Mouse (Mus musculus): ENCODE results near the gene Otos.

The Otos gene

GRCm38 (mm10) chr1:92614516-92614915, 34.1 kb downstream of the Otos start:
- TF ChIP-seq CTCF (conservative IDR thresholded peaks at IDR 0.05; ENCODE audit: low read length) (peak; percentile 35; the same call in 1 of the 2 replicates), POU5F1 (IDR thresholded peaks at IDR 0.05; ENCODE audit: borderline replicate concordance, low read length) (no peak)
- Histone ChIP-seq H3K36me3 (ENCODE audit: insufficient read depth, low read length) (no peaks in the 10 kb centered on the region), H3K27me3 (ENCODE audit: insufficient read depth, low read length) (peaks cover 26% of the 10 kb centered on the region), H3K4me3 (replicated peaks; ENCODE audit: low read length) (no peak overlapping the region), H3K9me3 (ENCODE audit: low read length) (no peaks in the 10 kb centered on the region), H3K4me1 (replicated peaks; ENCODE audit: low read depth, low read length) (no peaks in the 10 kb centered on the region)

GRCm38 (mm10) chr1:92613175-92613574, 35.5 kb downstream of the Otos start:
- Histone ChIP-seq H3K36me3 (ENCODE audit: insufficient read depth, low read length) (no peaks in the 10 kb centered on the region), H3K27me3 (ENCODE audit: insufficient read depth, low read length) (peaks cover 21% of the 10 kb centered on the region; the same call in 1 of the 2 replicates), H3K9me3 (ENCODE audit: low read length) (no peaks in the 10 kb centered on the region), H3K4me1 (replicated peaks; ENCODE audit: low read depth, low read length) (no peaks in the 10 kb centered on the region), H3K4me3 (replicated peaks; ENCODE audit: low read length) (no peak overlapping the region)
- TF ChIP-seq CTCF (conservative IDR thresholded peaks at IDR 0.05; ENCODE audit: low read length) (no peak), POU5F1 (IDR thresholded peaks at IDR 0.05; ENCODE audit: borderline replicate concordance, low read length) (no peak)

GRCm38 (mm10) chr1:92611008-92611407, 37.6 kb downstream of the Otos start:
- peaks cover 17% of the 10 kb centered on the region; the same call in 1 of the 2 replicates for H3K27me3 ChIP-seq (ENCODE audit: insufficient read depth, low read length)
- no peaks in the 10 kb centered on the region for H3K4me1 ChIP-seq (replicated peaks; ENCODE audit: low read depth, low read length)
- H3K36me3 ChIP-seq (ENCODE audit: insufficient read depth, low read length), result no peaks in the 10 kb centered on the region
- no peak overlapping the region for H3K4me3 ChIP-seq (replicated peaks; ENCODE audit: low read length)
- no peaks in the 10 kb centered on the region for H3K9me3 ChIP-seq (ENCODE audit: low read length)
- TF ChIP-seq POU5F1 (IDR thresholded peaks at IDR 0.05; ENCODE audit: borderline replicate concordance, low read length) (no peak), CTCF (conservative IDR thresholded peaks at IDR 0.05; ENCODE audit: low read length) (peak; percentile 71)

- Histone ChIP-seq H3K9me3 (ENCODE audit: low read length) (no peaks in the 10 kb centered on the region), H3K36me3 (ENCODE audit: insufficient read depth, low read length) (no peaks in the 10 kb centered on the region), H3K4me1 (replicated peaks; ENCODE audit: low read depth, low read length) (no peaks in the 10 kb centered on the region), H3K27me3 (ENCODE audit: insufficient read depth, low read length) (peaks cover 17% of the 10 kb centered on the region; the same call in 1 of the 2 replicates), H3K4me3 (replicated peaks; ENCODE audit: low read length) (no peak overlapping the region)
- TF ChIP-seq CTCF (conservative IDR thresholded peaks at IDR 0.05; ENCODE audit: low read length) (no peak), NANOG (IDR thresholded peaks at IDR 0.05; ENCODE audit: borderline replicate concordance, low read length) (no peak), POU5F1 (IDR thresholded peaks at IDR 0.05; ENCODE audit: borderline replicate concordance, low read length) (no peak)
These were observed 40.9 kb downstream of the Otos start for GRCm38 (mm10) chr1:92607711-92608110.

GRCm38 (mm10) chr1:92605482-92605881, 43.2 kb downstream of the Otos start, which contains the start of gene Olfr1410:
Gene Olfr1410 (plus strand): TSS chr1:92605782.
- Histone ChIP-seq H3K27me3 (ENCODE audit: insufficient read depth, low read length) (0 out of 2 replicates have a peak, but pooled peaks cover 8% of the 10 kb centered on the region), H3K4me1 (replicated peaks; ENCODE audit: low read depth, low read length) (no peaks in the 10 kb centered on the region), H3K4me3 (replicated peaks; ENCODE audit: low read length) (no peak within 1 kb of the TSS), H3K9me3 (ENCODE audit: low read length) (no peaks in the 10 kb centered on the region), H3K36me3 (ENCODE audit: insufficient read depth, low read length) (no peaks in the 10 kb centered on the region)
- TF ChIP-seq NANOG (IDR thresholded peaks at IDR 0.05; ENCODE audit: borderline replicate concordance, low read length) (no peak), CTCF (conservative IDR thresholded peaks at IDR 0.05; ENCODE audit: low read length) (no peak), POU5F1 (IDR thresholded peaks at IDR 0.05; ENCODE audit: borderline replicate concordance, low read length) (no peak)

GRCm38 (mm10) chr1:92596019-92596418, 52.6 kb downstream of the Otos start:
- no peaks in the 10 kb centered on the region for H3K9me3 ChIP-seq (ENCODE audit: low read length)
- H3K4me1 ChIP-seq (replicated peaks; ENCODE audit: low read depth, low read length), result no peaks in the 10 kb centered on the region
- no peaks in the 10 kb centered on the region for H3K36me3 ChIP-seq (ENCODE audit: insufficient read depth, low read length)
- no peaks in the 10 kb centered on the region for H3K27me3 ChIP-seq (ENCODE audit: insufficient read depth, low read length)
- no peak for TF ChIP-seq POU5F1 (IDR thresholded peaks at IDR 0.05; ENCODE audit: borderline replicate concordance, low read length)
- TF ChIP-seq CTCF (conservative IDR thresholded peaks at IDR 0.05; ENCODE audit: low read length), result no peak
- TF ChIP-seq NANOG (IDR thresholded peaks at IDR 0.05; ENCODE audit: borderline replicate concordance, low read length), result no peak
- no peak overlapping the region for H3K4me3 ChIP-seq (replicated peaks; ENCODE audit: low read length)

Data from E14TG2a.4 (cell line).